Mouse (Mus musculus) bone marrow macrophage, adult 2 months (primary cell): ENCODE data around the gene Lpgat1.

Experiments
- CTCF ChIP-seq: IDR thresholded peaks from 2 replicates; pipeline ENCODE4 v1.5.1; 2012; ENCODE audit warnings: low read depth, mild to moderate bottlenecking, low read length, moderate library complexity
- POLR2A ChIP-seq: IDR thresholded peaks from 2 replicates; pipeline ENCODE4 v1.6.1; 2012; ENCODE audit warnings: mild to moderate bottlenecking, low read depth, low read length, borderline replicate concordance

DNA sequence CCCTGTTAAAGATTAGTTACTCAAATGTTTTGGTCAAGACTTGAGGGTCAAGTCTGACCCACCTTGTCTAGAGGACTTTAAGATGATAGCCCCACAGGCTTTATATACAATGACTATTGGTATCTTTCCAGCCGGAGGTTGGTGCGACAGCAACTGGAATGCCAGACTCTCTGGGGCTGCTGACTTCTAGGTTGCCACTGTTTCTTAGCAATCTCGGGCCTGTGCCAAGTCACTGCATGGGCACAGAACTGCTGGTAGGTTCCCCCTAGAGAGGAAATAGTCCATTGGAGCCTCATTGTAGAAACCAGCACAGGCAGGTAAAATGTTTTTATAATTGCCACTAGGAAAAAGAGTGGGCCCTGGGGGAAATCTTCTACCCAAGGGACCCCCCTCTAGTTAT, 3.8 kb upstream of the Lpgat1 start:
- TF ChIP-seq CTCF (no peak), POLR2A (no peak)
